Mouse (Mus musculus) thymus, adult 2 months (tissue): ENCODE data around the gene Mnat1. TPM values are rescaled to one million over a fixed set of nuclear protein-coding genes. Genes with fewer than 3 reads are reported as not detected.

Source experiments
- DNase-seq: peaks from one replicate; pipeline ENCODE4 v3.0.0; 2021
- H3K27ac ChIP-seq: fragments of 200-500 bp; 2 replicates; pipeline ENCODE4 v1.5.1; 2012; ENCODE audit warnings: low read length, control low read depth; ENCODE audit not compliant: control insufficient read depth, insufficient read depth
- H3K27me3 ChIP-seq: fragments of 200-500 bp; 2 replicates; pipeline ENCODE4 v1.6.1; 2012; ENCODE audit warnings: mild to moderate bottlenecking, low read length, moderate library complexity, mixed read lengths; ENCODE audit not compliant: control insufficient read depth, insufficient read depth
- H3K36me3 ChIP-seq: fragments of 200-500 bp; 2 replicates; pipeline ENCODE4 v1.6.1; 2012; ENCODE audit warnings: mild to moderate bottlenecking, low read length, moderate library complexity; ENCODE audit not compliant: control insufficient read depth, insufficient read depth
- H3K4me1 ChIP-seq: fragments of 200-500 bp; replicated peaks from 2 replicates; pipeline ENCODE4 v1.6.1; 2012; ENCODE audit warnings: low read length; ENCODE audit not compliant: control insufficient read depth, insufficient read depth
- H3K4me3 ChIP-seq: fragments of 200-500 bp; 2 replicates; pipeline ENCODE4 v1.5.1; 2012; ENCODE audit warnings: mild to moderate bottlenecking, low read length, control low read depth, moderate library complexity; ENCODE audit not compliant: control insufficient read depth, insufficient read depth
- CTCF ChIP-seq: fragments of 200-500 bp; IDR thresholded peaks from 2 replicates; pipeline ENCODE4 v1.5.1; 2012; ENCODE audit warnings: mild to moderate bottlenecking, control low read depth, low read length, moderate library complexity, borderline replicate concordance; ENCODE audit not compliant: control insufficient read depth, poor library complexity, insufficient read depth; ENCODE audit errors: extremely low read depth
- POLR2A ChIP-seq: fragments of 200-500 bp; IDR thresholded peaks from 2 replicates; pipeline ENCODE4 v1.6.1; 2012; ENCODE audit warnings: mild to moderate bottlenecking, low read length, control low read depth, moderate library complexity; ENCODE audit not compliant: control insufficient read depth, poor library complexity, insufficient read depth; ENCODE audit errors: extremely low read depth
- WGBS: fragments of 180-500 bp; shearing (Covaris S2); methylation state at CpG from one replicate; pipeline ENCODE4 v1.1.7; 2018; 5-methylcytosine and 5-hydroxymethylcytosine counted together
- polyA plus RNA-seq: library from polyadenylated mRNA; depleted of rRNA; stranded (reverse); fragments of >200 nt; gene quantifications from 2 replicates; pipeline ENCODE4 v1.2.3, GENCODE M21; 2012

The Mnat1 gene
- polyA plus RNA-seq, 1 experiment, result 8.7 TPM

- 95% methylated on average over 5 of the region's 5 CpGs for WGBS
- H3K36me3 ChIP-seq, result no peaks in the 10 kb centered on the region
- no peak for TF ChIP-seq CTCF
- no peak for TF ChIP-seq POLR2A
- no peak overlapping the region for H3K27ac ChIP-seq
- H3K27me3 ChIP-seq, result no peaks in the 10 kb centered on the region
- H3K4me3 ChIP-seq, result no peak overlapping the region
- H3K4me1 ChIP-seq, result no peaks in the 10 kb centered on the region
- DNase-seq, result no peak
Observed at GRCm38 (mm10) chr12:73245687-73246086, 122.2 kb downstream of the Mnat1 start.

GRCm38 (mm10) chr12:73255006-73255405 lies 131.5 kb downstream of the Mnat1 start:
- no peak for TF ChIP-seq POLR2A
- TF ChIP-seq CTCF, result no peak
- Histone ChIP-seq H3K4me1 (no peaks in the 10 kb centered on the region), H3K27ac (no peak overlapping the region), H3K36me3 (no peaks in the 10 kb centered on the region), H3K4me3 (no peak overlapping the region), H3K27me3 (no peaks in the 10 kb centered on the region)
- 89% methylated on average over 2 of the region's 2 CpGs for WGBS
- DNase-seq, result no peak

- Histone ChIP-seq H3K4me1 (no peaks in the 10 kb centered on the region), H3K27ac (no peak overlapping the region), H3K27me3 (no peaks in the 10 kb centered on the region), H3K36me3 (no peaks in the 10 kb centered on the region), H3K4me3 (no peak overlapping the region)
- TF ChIP-seq CTCF (no peak), POLR2A (no peak)
- DNase-seq, result no peak
- WGBS, result 57% methylated on average over 6 of the region's 6 CpGs
Observed at GRCm38 (mm10) chr12:73259269-73259668, 135.8 kb downstream of the Mnat1 start.

- no peaks in the 10 kb centered on the region for H3K36me3 ChIP-seq
- WGBS, result 100% methylated on average over 1 of the region's 1 CpGs
Observed at GRCm38 (mm10) chr12:73260339-73260738, 136.8 kb downstream of the Mnat1 start.

GRCm38 (mm10) chr12:73265381-73265978 lies 142.0 kb downstream of the Mnat1 start:
- Histone ChIP-seq H3K4me3 (no peak overlapping the region), H3K36me3 (no peaks in the 10 kb centered on the region), H3K27me3 (no peaks in the 10 kb centered on the region), H3K4me1 (no peaks in the 10 kb centered on the region), H3K27ac (no peak overlapping the region)
- no peak for DNase-seq
- WGBS, result 96% methylated on average over 3 of the region's 3 CpGs
- TF ChIP-seq POLR2A, result no peak
- TF ChIP-seq CTCF, result no peak

More at GRCm38 (mm10) chr12:73260339-73260738, 136.8 kb downstream of the Mnat1 start:
- TF ChIP-seq CTCF (no peak), POLR2A (no peak)
- no peak for DNase-seq
- no peak overlapping the region for H3K4me3 ChIP-seq
- no peak overlapping the region for H3K27ac ChIP-seq
- no peaks in the 10 kb centered on the region for H3K4me1 ChIP-seq
- no peaks in the 10 kb centered on the region for H3K27me3 ChIP-seq

- no peaks in the 10 kb centered on the region for H3K36me3 ChIP-seq
- H3K27ac ChIP-seq, result no peak overlapping the region
- H3K4me1 ChIP-seq, result no peaks in the 10 kb centered on the region
- TF ChIP-seq CTCF, result no peak
- TF ChIP-seq POLR2A, result no peak
- WGBS, result 94% methylated on average over 1 of the region's 1 CpGs
- H3K27me3 ChIP-seq, result no peaks in the 10 kb centered on the region
- no peak for DNase-seq
- no peak overlapping the region for H3K4me3 ChIP-seq
Observed at GRCm38 (mm10) chr12:73266597-73266996, 143.1 kb downstream of the Mnat1 start.

GRCm38 (mm10) chr12:73268497-73268896 lies 145.0 kb downstream of the Mnat1 start:
- H3K4me3 ChIP-seq, result no peak overlapping the region
- no peaks in the 10 kb centered on the region for H3K36me3 ChIP-seq
- H3K27ac ChIP-seq, result no peak overlapping the region
- DNase-seq, result no peak
- no peaks in the 10 kb centered on the region for H3K27me3 ChIP-seq
- TF ChIP-seq CTCF (no peak), POLR2A (no peak)
- no peaks in the 10 kb centered on the region for H3K4me1 ChIP-seq
- WGBS, result 100% methylated on average over 1 of the region's 1 CpGs

GRCm38 (mm10) chr12:73269531-73269930 lies 146.0 kb downstream of the Mnat1 start:
- no peak overlapping the region for H3K27ac ChIP-seq
- no peak overlapping the region for H3K4me3 ChIP-seq
- H3K36me3 ChIP-seq, result no peaks in the 10 kb centered on the region
- 96% methylated on average over 3 of the region's 3 CpGs for WGBS
- no peaks in the 10 kb centered on the region for H3K4me1 ChIP-seq
- DNase-seq, result no peak
- no peaks in the 10 kb centered on the region for H3K27me3 ChIP-seq
- TF ChIP-seq CTCF (no peak), POLR2A (no peak)
